Mouse (Mus musculus): ENCODE measurements around the gene Itga2b. TPM values are rescaled to one million over a fixed set of nuclear protein-coding genes. Genes with fewer than 3 reads are reported as not detected.

The Itga2b gene
- polyA plus RNA-seq, 1 experiment from 2014 or later: 80.3 TPM

- WGBS: 78% methylated on average over 2 of the region's 2 CpGs
- Histone ChIP-seq H3K4me2 (no peak overlapping the region), H3K9me3 (ENCODE audit: control insufficient read depth, low read length) (no peaks in the 10 kb centered on the region), H3K4me3 (ENCODE audit: low read depth, low read length) (no peak overlapping the region), H3K27me3 (replicated peaks; ENCODE audit: control insufficient read depth, insufficient read depth, low read length) (no peaks in the 10 kb centered on the region), H3K9ac (ENCODE audit: low read depth, low read length) (no peak overlapping the region), H3K36me3 (ENCODE audit: control insufficient read depth, insufficient read depth, low read length) (no peaks in the 10 kb centered on the region; the same call in 1 of the 2 replicates), H3K27ac (ENCODE audit: low read depth, low read length) (no peak overlapping the region), H3K4me1 (replicated peaks; ENCODE audit: control insufficient read depth, insufficient read depth, low read length) (peaks cover 9% of the 10 kb centered on the region; the same call in 1 of the 2 replicates)
- DNase-seq (ENCODE audit: low spot score) (no peak), ATAC-seq (replicated peaks; ENCODE audit: low FRiP score) (no peak)
Observed at GRCm38 (mm10) chr11:102493241-102493640, 23.3 kb upstream of the Itga2b start.

DNA sequence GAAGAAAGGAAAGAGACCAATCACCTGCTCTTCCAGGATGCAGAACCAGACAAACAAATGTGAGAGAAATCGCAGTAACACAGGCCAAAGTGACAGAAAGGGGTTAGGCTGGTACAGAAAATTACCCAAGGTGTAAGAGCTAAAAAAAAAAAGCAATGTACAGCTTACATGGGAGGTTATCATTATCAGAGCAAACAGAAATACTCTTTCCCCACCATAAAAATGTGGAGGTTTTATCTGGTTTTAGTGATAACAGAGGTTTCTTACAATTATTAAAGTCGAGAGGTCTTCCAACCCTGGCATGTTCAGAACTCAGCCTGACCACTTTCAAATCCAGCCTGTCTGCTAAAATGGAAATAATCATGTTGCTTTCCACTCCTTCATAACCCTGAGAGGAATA, 18.0 kb upstream of the Itga2b start:
- DNase-seq (ENCODE audit: low spot score) (no peak), ATAC-seq (replicated peaks; ENCODE audit: low FRiP score) (no peak)
- 51% methylated on average over 2 of the region's 2 CpGs for WGBS
- Histone ChIP-seq H3K4me2 (no peak overlapping the region), H3K27ac (ENCODE audit: low read depth, low read length) (no peak overlapping the region), H3K9me3 (ENCODE audit: control insufficient read depth, low read length) (no peaks in the 10 kb centered on the region), H3K27me3 (replicated peaks; ENCODE audit: control insufficient read depth, insufficient read depth, low read length) (no peaks in the 10 kb centered on the region), H3K4me3 (ENCODE audit: low read depth, low read length) (no peak overlapping the region), H3K9ac (ENCODE audit: low read depth, low read length) (no peak overlapping the region), H3K4me1 (replicated peaks; ENCODE audit: control insufficient read depth, insufficient read depth, low read length) (0 out of 2 replicates have a peak, but pooled peaks cover 10% of the 10 kb centered on the region), H3K36me3 (ENCODE audit: control insufficient read depth, insufficient read depth, low read length) (peaks cover 10% of the 10 kb centered on the region; the same call in 1 of the 2 replicates)

DNA sequence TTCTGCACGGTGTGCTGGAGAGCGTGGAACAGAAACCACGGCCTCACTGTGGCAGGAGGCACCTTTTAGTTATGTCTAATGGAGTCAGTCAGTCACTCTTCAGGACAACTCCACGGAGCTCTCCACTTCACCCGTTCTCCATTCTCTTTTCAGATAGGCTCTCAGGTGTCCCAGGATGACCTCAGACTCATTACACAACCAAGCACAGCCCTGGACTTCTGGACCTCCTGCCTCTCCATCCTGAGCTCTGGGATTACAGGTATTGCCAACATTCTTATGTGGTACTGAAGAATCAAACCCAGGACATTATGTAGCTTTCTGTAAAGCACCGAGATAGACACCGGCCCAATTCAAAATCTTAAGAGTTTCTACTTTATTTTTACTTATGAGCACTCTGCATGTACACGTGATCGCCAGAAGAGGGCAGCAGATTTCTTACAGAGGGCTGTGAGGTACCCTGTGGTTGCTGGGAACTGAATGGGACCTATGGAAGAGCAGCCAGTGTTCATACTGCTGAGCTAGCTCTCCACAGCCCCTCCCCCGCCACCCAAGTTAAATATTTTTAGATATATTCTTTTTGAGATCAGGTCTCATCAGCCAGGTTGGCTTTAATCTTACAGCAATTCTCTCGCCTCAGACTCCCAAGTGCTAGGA, 16.9 kb upstream of the Itga2b start:
- peaks cover 10% of the 10 kb centered on the region; the same call in 1 of the 2 replicates for H3K36me3 ChIP-seq (ENCODE audit: control insufficient read depth, insufficient read depth, low read length)
- DNase-seq (ENCODE audit: low spot score) (no peak), ATAC-seq (replicated peaks; ENCODE audit: low FRiP score) (peak; percentile 71; the same call in 1 of the 2 replicates)
- no peak overlapping the region for H3K4me2 ChIP-seq
- no peaks in the 10 kb centered on the region for H3K9me3 ChIP-seq (ENCODE audit: control insufficient read depth, low read length)
- H3K4me1 ChIP-seq (replicated peaks; ENCODE audit: control insufficient read depth, insufficient read depth, low read length): 0 out of 2 replicates have a peak, but pooled peaks cover 10% of the 10 kb centered on the region
- no peak overlapping the region for H3K9ac ChIP-seq (ENCODE audit: low read depth, low read length)
- H3K4me3 ChIP-seq (ENCODE audit: low read depth, low read length): no peak overlapping the region
- H3K27me3 ChIP-seq (replicated peaks; ENCODE audit: control insufficient read depth, insufficient read depth, low read length): no peaks in the 10 kb centered on the region
- 69% methylated on average over 11 of the region's 11 CpGs for WGBS
- H3K27ac ChIP-seq (ENCODE audit: low read depth, low read length): no peak overlapping the region

GRCm38 (mm10) chr11:102481779-102482178, 11.9 kb upstream of the Itga2b start:
- no peaks in the 10 kb centered on the region for H3K27me3 ChIP-seq (replicated peaks; ENCODE audit: control insufficient read depth, insufficient read depth, low read length)
- H3K27ac ChIP-seq (ENCODE audit: low read depth, low read length): no peak overlapping the region
- DNase-seq (ENCODE audit: low spot score): no peak
- no peak overlapping the region for H3K4me3 ChIP-seq (ENCODE audit: low read depth, low read length)
- no peak overlapping the region for H3K4me2 ChIP-seq
- no peak overlapping the region for H3K9ac ChIP-seq (ENCODE audit: low read depth, low read length)
- no peak for ATAC-seq (replicated peaks; ENCODE audit: low FRiP score)
- WGBS: 70% methylated on average over 10 of the region's 10 CpGs
- no peaks in the 10 kb centered on the region for H3K4me1 ChIP-seq (replicated peaks; ENCODE audit: control insufficient read depth, insufficient read depth, low read length)
- peaks cover 32% of the 10 kb centered on the region for H3K36me3 ChIP-seq (ENCODE audit: control insufficient read depth, insufficient read depth, low read length)
- no peaks in the 10 kb centered on the region for H3K9me3 ChIP-seq (ENCODE audit: control insufficient read depth, low read length)

DNA sequence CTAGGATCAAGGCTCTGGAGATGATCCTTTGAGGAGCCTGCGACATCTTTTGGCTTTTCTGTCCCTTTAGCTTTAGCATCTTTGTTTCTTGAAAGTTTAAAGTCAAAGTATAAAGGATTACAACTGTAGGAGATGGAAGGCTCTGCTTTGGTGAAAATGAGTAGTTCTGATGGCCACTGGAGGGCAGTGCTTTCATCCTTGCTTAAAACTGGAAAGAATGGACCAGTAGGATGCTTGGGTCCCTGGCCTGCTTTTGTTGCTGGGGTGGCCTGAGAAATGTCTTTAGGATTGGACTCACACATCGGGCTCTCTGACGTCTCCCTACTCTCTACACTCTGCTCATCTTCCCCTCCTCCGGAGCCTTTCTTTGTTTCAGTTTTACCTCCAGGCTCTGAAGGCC, 11.0 kb upstream of the Itga2b start:
- 85% methylated on average over 4 of the region's 4 CpGs for WGBS
- Histone ChIP-seq H3K36me3 (ENCODE audit: control insufficient read depth, insufficient read depth, low read length) (peaks cover 28% of the 10 kb centered on the region), H3K9ac (ENCODE audit: low read depth, low read length) (no peak overlapping the region), H3K4me2 (no peak overlapping the region), H3K4me1 (replicated peaks; ENCODE audit: control insufficient read depth, insufficient read depth, low read length) (no peaks in the 10 kb centered on the region), H3K9me3 (ENCODE audit: control insufficient read depth, low read length) (no peaks in the 10 kb centered on the region), H3K27me3 (replicated peaks; ENCODE audit: control insufficient read depth, insufficient read depth, low read length) (no peaks in the 10 kb centered on the region), H3K4me3 (ENCODE audit: low read depth, low read length) (no peak overlapping the region), H3K27ac (ENCODE audit: low read depth, low read length) (no peak overlapping the region)
- ATAC-seq (replicated peaks; ENCODE audit: low FRiP score) (no peak), DNase-seq (ENCODE audit: low spot score) (no peak)

GRCm38 (mm10) chr11:102480111-102480510, 10.2 kb upstream of the Itga2b start:
- H3K27me3 ChIP-seq (replicated peaks; ENCODE audit: control insufficient read depth, insufficient read depth, low read length): no peaks in the 10 kb centered on the region
- peaks cover 25% of the 10 kb centered on the region for H3K36me3 ChIP-seq (ENCODE audit: control insufficient read depth, insufficient read depth, low read length)
- DNase-seq (ENCODE audit: low spot score): peak; percentile 20
- H3K9ac ChIP-seq (ENCODE audit: low read depth, low read length): no peak overlapping the region
- no peak overlapping the region for H3K4me3 ChIP-seq (ENCODE audit: low read depth, low read length)
- H3K27ac ChIP-seq (ENCODE audit: low read depth, low read length): no peak overlapping the region
- H3K4me2 ChIP-seq: no peak overlapping the region
- H3K4me1 ChIP-seq (replicated peaks; ENCODE audit: control insufficient read depth, insufficient read depth, low read length): peaks cover 6% of the 10 kb centered on the region; the same call in 1 of the 2 replicates
- ATAC-seq (replicated peaks; ENCODE audit: low FRiP score): no peak
- 90% methylated on average over 15 of the region's 15 CpGs for WGBS
- H3K9me3 ChIP-seq (ENCODE audit: control insufficient read depth, low read length): no peaks in the 10 kb centered on the region

- Histone ChIP-seq H3K4me1 (replicated peaks; ENCODE audit: control insufficient read depth, insufficient read depth, low read length) (peaks cover 6% of the 10 kb centered on the region; the same call in 1 of the 2 replicates), H3K36me3 (ENCODE audit: control insufficient read depth, insufficient read depth, low read length) (peaks cover 23% of the 10 kb centered on the region), H3K27ac (ENCODE audit: low read depth, low read length) (no peak overlapping the region; the same call in 1 of the 2 replicates), H3K9me3 (ENCODE audit: control insufficient read depth, low read length) (no peaks in the 10 kb centered on the region), H3K4me2 (no peak overlapping the region), H3K27me3 (replicated peaks; ENCODE audit: control insufficient read depth, insufficient read depth, low read length) (no peaks in the 10 kb centered on the region), H3K9ac (ENCODE audit: low read depth, low read length) (no peak overlapping the region), H3K4me3 (ENCODE audit: low read depth, low read length) (no peak overlapping the region)
- ATAC-seq (replicated peaks; ENCODE audit: low FRiP score) (no peak), DNase-seq (ENCODE audit: low spot score) (peak; percentile 30)
- WGBS: 95% methylated on average over 23 of the region's 23 CpGs
Observed at GRCm38 (mm10) chr11:102479581-102479980, 9.7 kb upstream of the Itga2b start.

DNA sequence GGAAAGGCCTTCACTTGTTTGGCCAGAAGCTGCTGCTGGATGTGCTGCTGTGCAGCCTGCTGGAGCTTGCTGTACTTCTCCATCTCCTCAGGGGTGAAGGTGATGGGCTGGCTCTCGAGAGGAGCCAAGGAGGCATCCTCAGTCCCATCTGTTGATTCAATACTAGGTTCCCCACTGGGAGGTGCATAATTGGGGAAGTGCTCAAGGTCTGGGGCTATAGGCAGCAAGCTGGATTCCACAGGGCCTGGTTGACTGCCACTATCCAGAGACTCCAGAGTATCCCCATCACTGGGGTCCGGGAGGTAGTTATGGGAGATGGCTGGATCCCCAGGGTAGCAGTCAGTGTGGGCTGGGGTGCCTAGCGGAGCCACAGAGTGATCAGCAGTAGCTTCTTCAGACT, 8.7 kb upstream of the Itga2b start:
- no peak overlapping the region for H3K27ac ChIP-seq (ENCODE audit: low read depth, low read length)
- H3K36me3 ChIP-seq (ENCODE audit: control insufficient read depth, insufficient read depth, low read length): peaks cover 21% of the 10 kb centered on the region
- DNase-seq (ENCODE audit: low spot score): peak; percentile 28
- WGBS: 85% methylated on average over 3 of the region's 3 CpGs
- H3K4me3 ChIP-seq (ENCODE audit: low read depth, low read length): no peak overlapping the region
- peaks cover 6% of the 10 kb centered on the region; the same call in 1 of the 2 replicates for H3K4me1 ChIP-seq (replicated peaks; ENCODE audit: control insufficient read depth, insufficient read depth, low read length)
- no peak overlapping the region for H3K4me2 ChIP-seq
- ATAC-seq (replicated peaks; ENCODE audit: low FRiP score): no peak
- H3K27me3 ChIP-seq (replicated peaks; ENCODE audit: control insufficient read depth, insufficient read depth, low read length): no peaks in the 10 kb centered on the region
- H3K9me3 ChIP-seq (ENCODE audit: control insufficient read depth, low read length): no peaks in the 10 kb centered on the region
- H3K9ac ChIP-seq (ENCODE audit: low read depth, low read length): no peak overlapping the region

- H3K4me3 ChIP-seq (ENCODE audit: low read depth, low read length): no peak overlapping the region
- H3K27me3 ChIP-seq (replicated peaks; ENCODE audit: control insufficient read depth, insufficient read depth, low read length): no peaks in the 10 kb centered on the region
- no peaks in the 10 kb centered on the region for H3K9me3 ChIP-seq (ENCODE audit: control insufficient read depth, low read length)
- DNase-seq (ENCODE audit: low spot score) (no peak), ATAC-seq (replicated peaks; ENCODE audit: low FRiP score) (peak; percentile 64)
- peaks cover 13% of the 10 kb centered on the region for H3K36me3 ChIP-seq (ENCODE audit: control insufficient read depth, insufficient read depth, low read length)
- H3K9ac ChIP-seq (ENCODE audit: low read depth, low read length): no peak overlapping the region
- H3K27ac ChIP-seq (ENCODE audit: low read depth, low read length): peak overlapping the region; percentile 13; the same call in 1 of the 2 replicates
- H3K4me2 ChIP-seq: no peak overlapping the region
- WGBS: 70% methylated on average over 3 of the region's 3 CpGs
- H3K4me1 ChIP-seq (replicated peaks; ENCODE audit: control insufficient read depth, insufficient read depth, low read length): peaks cover 11% of the 10 kb centered on the region
Observed at GRCm38 (mm10) chr11:102475027-102475426, 5.1 kb upstream of the Itga2b start.

All from liver, embryonic 11.5 days (tissue).